Mouse (Mus musculus): Measurements from ENCODE around the gene Gm8906.
"Not testable (repeated sequence)": the region's sequence is repeated elsewhere in the genome, so short reads cannot be mapped to it uniquely, and the experiment has no call there.

Gene Gm8906

GRCm38 (mm10) chr5:11502385-11502784 lies at the start of gene Gm8906:
Gene Gm8906 (plus strand): TSS chr5:11502685.
- POLR2A ChIA-PET, CTCF ChIA-PET: not testable (repeated sequence)
